Mouse (Mus musculus) testis, adult 2 months (tissue): ENCODE measurements around the gene Olfr1506. TPM values are rescaled to one million over a fixed set of nuclear protein-coding genes. Genes with fewer than 3 reads are reported as not detected.
"Not testable (repeated sequence)": the region's sequence is repeated elsewhere in the genome, so short reads cannot be mapped to it uniquely, and the experiment has no call there.

Source experiments
- H3K27ac ChIP-seq: fragments of 200-500 bp; 2 replicates; pipeline ENCODE4 v1.5.1; 2012; ENCODE audit warnings: low read depth, low read length; ENCODE audit not compliant: control insufficient read depth, insufficient read depth
- H3K27me3 ChIP-seq: fragments of 200-500 bp; 2 replicates; pipeline ENCODE4 v1.6.1; 2012; ENCODE audit warnings: mild to moderate bottlenecking, low read length, moderate library complexity; ENCODE audit not compliant: control insufficient read depth, insufficient read depth
- H3K36me3 ChIP-seq: fragments of 200-500 bp; 2 replicates; pipeline ENCODE4 v1.6.1; 2012; ENCODE audit warnings: mild to moderate bottlenecking, low read length; ENCODE audit not compliant: control insufficient read depth, insufficient read depth
- H3K4me1 ChIP-seq: fragments of 200-500 bp; 2 replicates; pipeline ENCODE4 v1.6.1; 2012; ENCODE audit warnings: low read length; ENCODE audit not compliant: control insufficient read depth, insufficient read depth
- H3K4me3 ChIP-seq: fragments of 200-500 bp; 2 replicates; pipeline ENCODE4 v1.5.1; 2012; ENCODE audit warnings: low read depth, mild to moderate bottlenecking, low read length, moderate library complexity, mixed read lengths; ENCODE audit not compliant: control insufficient read depth
- CTCF ChIP-seq: fragments of 200-500 bp; IDR thresholded peaks from 2 replicates; pipeline ENCODE4 v1.5.1; 2012; ENCODE audit warnings: low read depth, mild to moderate bottlenecking, inconsistent platforms, low read length, moderate library complexity; ENCODE audit not compliant: control insufficient read depth, insufficient read depth, insufficient replicate concordance
- POLR2A ChIP-seq: fragments of 200-500 bp; IDR thresholded peaks from 2 replicates; pipeline ENCODE4 v1.6.1; 2012; ENCODE audit warnings: low read depth, mild to moderate bottlenecking, inconsistent platforms, low read length, moderate library complexity; ENCODE audit not compliant: control insufficient read depth
- polyA plus RNA-seq: library from polyadenylated mRNA; depleted of rRNA; stranded (reverse); fragments of >200 nt; gene quantifications from 2 replicates; pipeline ENCODE4 v1.2.3, GENCODE M21; 2012; rRNA removed

Olfr1506 gene
- not detected in 2 replicates for polyA plus RNA-seq

DNA sequence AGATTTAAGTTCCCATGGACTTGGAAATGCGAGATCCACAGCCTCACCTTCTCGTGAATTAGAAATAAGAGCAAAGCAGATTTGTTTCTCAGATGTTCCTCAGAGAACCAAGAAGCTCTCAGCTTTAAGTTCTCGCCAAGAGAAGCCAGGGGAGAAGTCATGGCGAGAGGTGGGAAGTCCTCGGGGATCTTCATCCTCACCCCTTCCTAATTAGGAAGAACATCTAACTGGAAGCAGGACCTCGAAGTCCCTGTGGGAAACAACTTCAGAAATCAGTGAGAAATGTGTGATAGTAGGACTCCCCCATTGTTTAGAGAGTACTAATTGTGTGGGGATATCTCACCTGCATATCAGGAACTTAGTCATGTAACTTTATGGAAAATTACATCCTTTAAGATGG lies at the start of gene Olfr1506:
TSS of gene Olfr1506 (minus strand) at position 101 of the 400 bp plus-strand sequence.
- H3K4me3 ChIP-seq, H3K36me3 ChIP-seq, H3K4me1 ChIP-seq, H3K27me3 ChIP-seq, H3K27ac ChIP-seq: not testable (repeated sequence)

DNA sequence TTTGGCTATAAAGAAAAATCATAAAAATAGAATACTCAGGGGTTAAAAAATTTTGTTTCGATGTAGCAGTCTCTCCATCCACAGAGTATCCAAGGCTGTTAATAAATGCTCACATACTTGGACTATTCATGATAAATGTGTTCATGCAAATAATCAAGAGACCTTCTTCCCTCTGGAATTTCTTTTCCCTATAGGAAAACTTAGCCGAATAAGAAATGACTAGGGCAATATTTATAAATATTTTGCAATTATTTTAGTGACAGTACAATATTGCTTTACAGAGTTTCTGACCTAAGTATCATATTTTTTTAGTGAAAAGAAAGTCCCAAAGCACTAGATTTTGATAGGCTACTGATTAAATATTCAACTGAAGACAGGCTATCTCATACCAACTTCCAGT lies 46.6 kb upstream of the Olfr1506 start, which contains the start of gene Olfr1271:
TSS of gene Olfr1271 (minus strand) at position 101 of the 400 bp plus-strand sequence.
- H3K4me1 ChIP-seq: no peaks in the 10 kb centered on the region
- no peak within 1 kb of the TSS for H3K27ac ChIP-seq
- H3K36me3 ChIP-seq: no peaks in the 10 kb centered on the region
- no peak for TF ChIP-seq CTCF
- TF ChIP-seq POLR2A: no peak
- H3K27me3 ChIP-seq: no peaks in the 10 kb centered on the region
- no peak within 1 kb of the TSS for H3K4me3 ChIP-seq

DNA sequence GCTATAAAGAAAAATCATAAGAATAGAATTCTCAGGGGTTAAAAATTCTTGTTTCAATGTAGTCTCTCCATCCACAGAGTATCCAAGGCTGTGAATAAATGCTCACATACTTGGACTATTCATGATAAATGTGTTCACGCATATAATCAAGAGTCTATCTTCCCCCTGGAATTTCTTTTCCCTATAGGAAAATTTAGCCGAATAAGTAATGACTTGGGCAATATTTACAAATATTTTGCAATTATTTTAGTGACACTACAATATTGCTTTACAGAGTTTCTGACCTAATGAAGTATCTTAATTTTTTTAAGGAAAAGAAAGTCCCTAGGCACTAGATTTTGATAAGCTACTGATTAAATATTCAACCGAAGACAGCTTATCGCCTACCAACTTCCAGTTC lies 33.2 kb upstream of the Olfr1506 start, which contains the start of gene Olfr142:
TSS of gene Olfr142 (minus strand) at position 101 of the 400 bp plus-strand sequence.
- H3K27ac ChIP-seq: no peak within 1 kb of the TSS
- no peak within 1 kb of the TSS for H3K4me3 ChIP-seq
- H3K4me1 ChIP-seq: no peaks in the 10 kb centered on the region
- no peaks in the 10 kb centered on the region for H3K27me3 ChIP-seq
- H3K36me3 ChIP-seq: no peaks in the 10 kb centered on the region
- TF ChIP-seq CTCF (no peak), POLR2A (no peak)

DNA sequence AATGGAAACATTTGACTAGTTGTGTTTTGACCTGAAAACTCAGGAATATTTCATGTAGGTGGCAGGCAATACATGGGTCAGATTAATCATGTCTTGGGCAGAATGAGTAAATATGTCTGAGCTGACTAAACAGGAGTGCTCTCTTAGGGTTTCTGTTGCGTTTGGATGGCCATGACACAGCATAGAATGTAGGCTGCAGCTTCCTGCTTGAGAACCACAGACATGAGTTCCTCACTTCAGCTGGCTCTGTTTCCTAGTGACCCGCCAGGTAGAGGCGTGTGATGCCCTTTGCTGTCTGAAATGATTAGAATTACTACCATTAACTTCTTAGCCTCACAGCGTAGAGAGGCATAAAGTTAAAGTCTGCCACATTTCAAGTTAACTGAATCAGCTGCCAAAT lies 24.7 kb downstream of the Olfr1506 start:
- not testable (repeated sequence) for H3K36me3 ChIP-seq, H3K27ac ChIP-seq, H3K4me3 ChIP-seq, H3K4me1 ChIP-seq, H3K27me3 ChIP-seq

DNA sequence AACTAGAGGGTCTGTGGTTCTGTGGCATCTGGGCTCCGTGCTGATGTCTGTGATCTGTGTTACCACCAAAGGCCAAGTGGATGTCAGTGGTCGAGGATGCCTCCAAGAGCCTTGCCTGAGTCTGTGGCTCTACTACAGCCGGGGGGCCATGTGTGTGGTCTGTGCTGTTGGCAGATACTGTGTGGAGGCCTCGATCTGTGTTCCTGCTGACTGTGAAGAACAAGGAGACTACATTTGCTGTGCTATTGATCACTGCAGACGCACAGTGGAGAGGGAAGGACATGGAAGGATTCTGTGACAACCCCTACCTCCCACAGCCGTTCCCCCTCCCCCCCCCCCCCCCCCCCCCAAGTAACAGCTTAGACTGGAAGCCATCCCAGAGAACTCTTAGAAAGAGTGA lies 29.0 kb downstream of the Olfr1506 start:
- H3K27me3 ChIP-seq, H3K27ac ChIP-seq, H3K4me3 ChIP-seq, H3K4me1 ChIP-seq, H3K36me3 ChIP-seq: not testable (repeated sequence)

DNA sequence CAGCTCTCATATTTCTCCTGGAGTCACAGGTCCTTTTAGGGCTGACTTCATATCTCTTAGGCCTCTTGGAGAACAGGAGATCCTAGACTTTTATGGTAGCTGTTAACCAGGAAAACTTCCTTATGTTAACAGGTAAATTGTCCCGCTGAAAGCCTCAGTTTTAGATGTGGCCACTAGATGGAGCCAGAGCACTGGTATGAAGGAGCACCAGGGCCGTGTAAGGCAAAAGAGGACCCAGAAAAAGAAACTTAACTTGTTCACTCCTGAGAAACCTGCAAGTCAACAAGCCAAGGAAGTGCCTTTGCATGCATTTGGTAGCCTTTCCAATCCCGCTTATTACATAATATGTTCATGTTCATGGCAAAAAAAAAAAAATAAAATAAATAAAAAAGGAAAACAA lies 29.5 kb downstream of the Olfr1506 start:
- not testable (repeated sequence) for H3K36me3 ChIP-seq, H3K4me3 ChIP-seq, H3K27ac ChIP-seq, H3K4me1 ChIP-seq, H3K27me3 ChIP-seq

DNA sequence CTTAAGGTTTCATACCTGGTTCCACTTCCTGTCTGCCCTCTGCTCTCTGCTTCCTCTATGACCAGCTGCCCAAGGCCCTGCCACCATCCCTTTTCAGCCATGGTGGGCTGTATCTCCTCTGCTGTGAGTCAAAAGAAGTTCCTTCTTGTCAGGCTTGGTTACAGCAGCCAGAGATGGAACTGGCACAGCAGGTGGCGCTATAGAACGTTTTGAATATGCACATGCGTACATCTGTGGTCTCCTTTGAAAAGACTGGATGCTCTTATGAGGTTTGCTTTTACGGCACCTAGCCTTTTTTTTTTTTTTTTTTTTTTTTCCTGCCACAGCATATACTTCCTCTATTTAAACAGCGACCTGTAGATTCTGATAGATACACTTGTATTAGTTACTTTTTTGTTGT lies 37.2 kb downstream of the Olfr1506 start:
- H3K36me3 ChIP-seq, H3K4me3 ChIP-seq, H3K27me3 ChIP-seq, H3K4me1 ChIP-seq, H3K27ac ChIP-seq: not testable (repeated sequence)

DNA sequence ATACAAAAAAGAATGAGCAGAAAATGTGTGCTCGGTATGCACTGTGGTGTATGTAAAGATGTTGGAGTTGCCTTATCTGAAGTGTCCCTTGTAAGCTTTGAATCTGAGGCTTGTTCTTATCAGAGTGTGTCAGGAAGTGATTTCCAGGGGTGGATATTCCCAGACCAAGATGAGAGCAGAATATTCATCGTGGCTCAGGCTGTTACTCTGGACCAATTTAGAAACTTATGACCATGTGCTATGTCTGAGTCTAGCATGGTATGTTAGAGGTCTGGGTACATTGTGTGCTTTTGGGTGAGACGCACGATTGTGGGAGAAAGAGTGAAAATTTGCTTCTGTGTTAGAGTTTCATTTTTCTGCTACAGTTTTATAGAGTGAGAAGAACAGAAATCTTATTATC lies 38.2 kb downstream of the Olfr1506 start:
- not testable (repeated sequence) for H3K27ac ChIP-seq, H3K27me3 ChIP-seq, H3K4me1 ChIP-seq, H3K4me3 ChIP-seq, H3K36me3 ChIP-seq

Other genes starting within 250 kb of the Olfr1506 start
- gene Olfr1261, start 233.3 kb downstream of the Olfr1506 start, polyA plus RNA-seq: not detected in 2 replicates
- not detected in 2 replicates for gene Olfr1262, start 224.3 kb downstream of the Olfr1506 start, polyA plus RNA-seq
- gene Olfr1263, start 212.4 kb downstream of the Olfr1506 start, polyA plus RNA-seq: not detected in 2 replicates
- gene Olfr1264, start 198.9 kb downstream of the Olfr1506 start, polyA plus RNA-seq: not detected in 2 replicates
- not detected in 2 replicates for gene Olfr1265, start 189.2 kb downstream of the Olfr1506 start, polyA plus RNA-seq
- gene Olfr140, start 160.9 kb downstream of the Olfr1506 start, polyA plus RNA-seq: not detected in 2 replicates
- not detected in 2 replicates for gene Olfr1269, start 103.1 kb downstream of the Olfr1506 start, polyA plus RNA-seq
- 0.52 and 0.69 TPM in 2 replicates for gene Olfr32, start 82.2 kb downstream of the Olfr1506 start, polyA plus RNA-seq
- 0.06 and 0.37 TPM in 2 replicates for gene Olfr1270, start 71.4 kb downstream of the Olfr1506 start, polyA plus RNA-seq
- 0.04 and 0.12 TPM in 2 replicates for gene Olfr142, start 33.1 kb upstream of the Olfr1506 start, polyA plus RNA-seq
- 0.08 TPM in 1 of 2 replicates, not detected in the other for gene Olfr1271, start 46.5 kb upstream of the Olfr1506 start, polyA plus RNA-seq
- not detected in 2 replicates for gene Olfr1272, start 68.3 kb upstream of the Olfr1506 start, polyA plus RNA-seq
- 0.07 TPM in 1 of 2 replicates, not detected in the other for gene Gm13769, start 97.7 kb upstream of the Olfr1506 start, polyA plus RNA-seq
- gene Olfr1274-ps, start 174.2 kb upstream of the Olfr1506 start, polyA plus RNA-seq: not detected in 2 replicates